Mouse (Mus musculus) forebrain, embryonic 12.5 days (tissue): ENCODE data around the gene Stil. TPM values are rescaled to one million over a fixed set of nuclear protein-coding genes. Genes with fewer than 3 reads are reported as not detected.
"Not testable (repeated sequence)": the region's sequence is repeated elsewhere in the genome, so short reads cannot be mapped to it uniquely, and the experiment has no call there.

Experiments used
- ATAC-seq: fragments of 200-750 bp; cut with Nextera tagmentation; 2 replicates; pipeline ENCODE4 v1.8.0; 2017; ENCODE audit warnings: moderate TSS enrichment; ENCODE audit not compliant: low FRiP score
- H3K27ac ChIP-seq: fragments of 300-500 bp; sonication (generic); 2 replicates; pipeline ENCODE4 v1.5.1; 2016; ENCODE audit warnings: mild to moderate bottlenecking
- H3K27me3 ChIP-seq: fragments of 300-500 bp; sonication (generic); 2 replicates; pipeline ENCODE4 v1.6.1; 2016; ENCODE audit warnings: mild to moderate bottlenecking
- H3K36me3 ChIP-seq: fragments of 300-500 bp; sonication (generic); replicated peaks from 2 replicates; pipeline ENCODE4 v1.6.1; 2016; ENCODE audit warnings: mild to moderate bottlenecking
- H3K4me1 ChIP-seq: fragments of 300-500 bp; sonication (generic); 2 replicates; pipeline ENCODE4 v1.6.1; 2016
- H3K4me2 ChIP-seq: fragments of 300-500 bp; sonication (generic); 2 replicates; pipeline ENCODE4 v1.6.1; 2016; ENCODE audit warnings: mild to moderate bottlenecking, moderate library complexity
- H3K4me3 ChIP-seq: fragments of 300-500 bp; sonication (generic); replicated peaks from 2 replicates; pipeline ENCODE4 v1.5.1; 2016; ENCODE audit warnings: mild to moderate bottlenecking
- H3K9ac ChIP-seq: fragments of 300-500 bp; sonication (generic); 2 replicates; pipeline ENCODE4 v1.6.1; 2016; ENCODE audit warnings: mild to moderate bottlenecking
- H3K9me3 ChIP-seq: fragments of 300-500 bp; sonication (generic); 2 replicates; pipeline ENCODE4 v1.6.1; 2016
- WGBS: fragments of 180-500 bp; shearing (Covaris S2); methylation state at CpG from one replicate; pipeline ENCODE4 v1.1.7; 2016; 5-methylcytosine and 5-hydroxymethylcytosine counted together
- polyA plus RNA-seq: library from polyadenylated mRNA; unstranded; fragments of >200 nt; fragmentation: Nextera tagmentation; extraction: Ambion mirVana; gene quantifications from 2 replicates; pipeline ENCODE4 v1.2.1, GENCODE M21; 2016

Gene Stil
- polyA plus RNA-seq = 20.7 and 21.0 TPM in 2 replicates

GRCm38 (mm10) chr4:114999773-115000428, at the start of gene Stil:
Stil (plus strand) TSS chr4:115000159.
- Histone ChIP-seq H3K4me2 (peak within 1 kb of the TSS; percentile 71), H3K9me3 (no peaks in the 10 kb centered on the region), H3K9ac (peak within 1 kb of the TSS; percentile 82), H3K27me3 (peaks cover 4% of the 10 kb centered on the region; the same call in 1 of the 2 replicates), H3K36me3 (peaks cover 13% of the 10 kb centered on the region), H3K4me3 (peak within 1 kb of the TSS; percentile 71), H3K4me1 (peaks cover 18% of the 10 kb centered on the region), H3K27ac (peak within 1 kb of the TSS; percentile 96)
- peak; percentile 100 for ATAC-seq
- under 1% methylated on average over 52 of the region's 52 CpGs for WGBS

GRCm38 (mm10) chr4:114953172-114953571, 46.8 kb upstream of the Stil start:
- Histone ChIP-seq H3K36me3 (no peaks in the 10 kb centered on the region), H3K4me1 (no peaks in the 10 kb centered on the region), H3K9me3 (no peaks in the 10 kb centered on the region), H3K27ac (no peak overlapping the region), H3K9ac (no peak overlapping the region), H3K4me2 (no peak overlapping the region), H3K27me3 (peaks cover 13% of the 10 kb centered on the region; the same call in 1 of the 2 replicates), H3K4me3 (no peak overlapping the region)
- no peak for ATAC-seq
- WGBS = 79% methylated on average over 3 of the region's 3 CpGs

- H3K4me3 ChIP-seq = no peak overlapping the region
- no peak overlapping the region for H3K27ac ChIP-seq
- ATAC-seq = no peak
- H3K9ac ChIP-seq = no peak overlapping the region
- no peak overlapping the region for H3K4me2 ChIP-seq
- H3K27me3 ChIP-seq = no peaks in the 10 kb centered on the region
- H3K36me3 ChIP-seq = peaks cover 13% of the 10 kb centered on the region
- H3K4me1 ChIP-seq = no peaks in the 10 kb centered on the region
- no peaks in the 10 kb centered on the region for H3K9me3 ChIP-seq
Observed at GRCm38 (mm10) chr4:114957403-114957802, 42.6 kb upstream of the Stil start.

- Histone ChIP-seq H3K4me1 (no peaks in the 10 kb centered on the region), H3K9ac (no peak overlapping the region), H3K36me3 (peaks cover 21% of the 10 kb centered on the region), H3K27ac (no peak overlapping the region), H3K27me3 (no peaks in the 10 kb centered on the region), H3K9me3 (no peaks in the 10 kb centered on the region), H3K4me3 (no peak overlapping the region), H3K4me2 (no peak overlapping the region)
- WGBS = 88% methylated on average over 2 of the region's 2 CpGs
- no peak for ATAC-seq
Observed at GRCm38 (mm10) chr4:114958231-114958630, 41.7 kb upstream of the Stil start.

GRCm38 (mm10) chr4:114958786-114959185, 41.2 kb upstream of the Stil start:
- 96% methylated on average over 4 of the region's 4 CpGs for WGBS
- Histone ChIP-seq H3K4me3 (no peak overlapping the region), H3K27me3 (no peaks in the 10 kb centered on the region), H3K4me1 (no peaks in the 10 kb centered on the region), H3K9me3 (no peaks in the 10 kb centered on the region), H3K27ac (no peak overlapping the region), H3K4me2 (no peak overlapping the region), H3K36me3 (peaks cover 21% of the 10 kb centered on the region), H3K9ac (no peak overlapping the region)
- no peak for ATAC-seq

- no peak overlapping the region for H3K4me3 ChIP-seq
- H3K4me2 ChIP-seq = no peak overlapping the region
- no peak for ATAC-seq
- H3K9ac ChIP-seq = no peak overlapping the region
- peaks cover 27% of the 10 kb centered on the region for H3K36me3 ChIP-seq
- H3K9me3 ChIP-seq = no peaks in the 10 kb centered on the region
- H3K27me3 ChIP-seq = no peaks in the 10 kb centered on the region
- no peaks in the 10 kb centered on the region for H3K4me1 ChIP-seq
- WGBS = 94% methylated on average over 2 of the region's 2 CpGs
- H3K27ac ChIP-seq = no peak overlapping the region
Observed at GRCm38 (mm10) chr4:114959533-114959932, 40.4 kb upstream of the Stil start.

GRCm38 (mm10) chr4:114960881-114961280, 39.1 kb upstream of the Stil start:
- H3K27me3 ChIP-seq, H3K27ac ChIP-seq, H3K4me2 ChIP-seq, H3K9me3 ChIP-seq, H3K9ac ChIP-seq, H3K4me3 ChIP-seq, ATAC-seq, H3K4me1 ChIP-seq: not testable (repeated sequence)
- H3K36me3 ChIP-seq = peaks cover 39% of the 10 kb centered on the region
- 98% methylated on average over 2 of the region's 2 CpGs for WGBS

GRCm38 (mm10) chr4:114970736-114971135, 29.2 kb upstream of the Stil start:
- H3K4me3 ChIP-seq = no peak overlapping the region
- 96% methylated on average over 5 of the region's 5 CpGs for WGBS
- no peak for ATAC-seq
- peaks cover 24% of the 10 kb centered on the region for H3K36me3 ChIP-seq
- no peaks in the 10 kb centered on the region for H3K27me3 ChIP-seq
- H3K9me3 ChIP-seq = no peaks in the 10 kb centered on the region
- no peak overlapping the region for H3K27ac ChIP-seq
- H3K9ac ChIP-seq = no peak overlapping the region
- H3K4me2 ChIP-seq = no peak overlapping the region
- H3K4me1 ChIP-seq = no peaks in the 10 kb centered on the region

GRCm38 (mm10) chr4:114973229-114973740, 26.7 kb upstream of the Stil start:
- Histone ChIP-seq H3K27me3 (no peaks in the 10 kb centered on the region), H3K9me3 (no peaks in the 10 kb centered on the region), H3K4me3 (no peak overlapping the region), H3K4me2 (no peak overlapping the region), H3K4me1 (no peaks in the 10 kb centered on the region), H3K27ac (no peak overlapping the region), H3K36me3 (peaks cover 9% of the 10 kb centered on the region), H3K9ac (no peak overlapping the region)
- no peak for ATAC-seq
- WGBS = 95% methylated on average over 1 of the region's 1 CpGs

GRCm38 (mm10) chr4:114982619-114983018, 17.3 kb upstream of the Stil start:
- peaks cover 12% of the 10 kb centered on the region for H3K4me1 ChIP-seq
- H3K27me3 ChIP-seq = no peaks in the 10 kb centered on the region
- ATAC-seq = no peak

GRCm38 (mm10) chr4:114983020-114983419, 16.9 kb upstream of the Stil start:
- 95% methylated on average over 1 of the region's 1 CpGs for WGBS
- no peak overlapping the region for H3K4me2 ChIP-seq
- no peak for ATAC-seq
- H3K36me3 ChIP-seq = no peaks in the 10 kb centered on the region
- H3K9me3 ChIP-seq = no peaks in the 10 kb centered on the region
- H3K27ac ChIP-seq = no peak overlapping the region
- H3K9ac ChIP-seq = no peak overlapping the region
- peaks cover 16% of the 10 kb centered on the region for H3K4me1 ChIP-seq
- no peaks in the 10 kb centered on the region for H3K27me3 ChIP-seq
- no peak overlapping the region for H3K4me3 ChIP-seq

More at GRCm38 (mm10) chr4:114982619-114983018, 17.3 kb upstream of the Stil start:
- Histone ChIP-seq H3K9me3 (no peaks in the 10 kb centered on the region), H3K4me2 (no peak overlapping the region), H3K36me3 (no peaks in the 10 kb centered on the region), H3K9ac (no peak overlapping the region), H3K27ac (no peak overlapping the region), H3K4me3 (no peak overlapping the region)
- 90% methylated on average over 1 of the region's 1 CpGs for WGBS

GRCm38 (mm10) chr4:114986211-114986590, 13.8 kb upstream of the Stil start:
- H3K9ac ChIP-seq = peak overlapping the region; percentile 94
- H3K27ac ChIP-seq = peak overlapping the region; percentile 100
- peak; percentile 64 for ATAC-seq
- peak overlapping the region; percentile 70 for H3K4me2 ChIP-seq
- H3K9me3 ChIP-seq = no peaks in the 10 kb centered on the region
- no peaks in the 10 kb centered on the region for H3K36me3 ChIP-seq
- H3K4me3 ChIP-seq = peak overlapping the region; percentile 85
- peaks cover 16% of the 10 kb centered on the region for H3K4me1 ChIP-seq
- under 1% methylated on average over 8 of the region's 8 CpGs for WGBS
- H3K27me3 ChIP-seq = no peaks in the 10 kb centered on the region
